Mouse (Mus musculus): Measurements from ENCODE around the gene Tns2.

The Tns2 gene

GRCm38 (mm10) chr15:102091688-102092087 is 8.5 kb upstream of the Tns2 start:
- no peak for DNase-seq (ENCODE audit: low read depth, low spot score)

- no peak for DNase-seq (ENCODE audit: low read depth, low spot score)
These were observed 8.0 kb upstream of the Tns2 start for GRCm38 (mm10) chr15:102092222-102092621.

- no peak for DNase-seq (ENCODE audit: low read depth, low spot score)
These were observed 6.1 kb upstream of the Tns2 start for GRCm38 (mm10) chr15:102094157-102094556.

GRCm38 (mm10) chr15:102094988-102095387 is 5.2 kb upstream of the Tns2 start:
- no peak for DNase-seq (ENCODE audit: low read depth, low spot score)

- no peak for DNase-seq (ENCODE audit: low read depth, low spot score)
These were observed 2.9 kb upstream of the Tns2 start for GRCm38 (mm10) chr15:102097147-102097915.

GRCm38 (mm10) chr15:102097991-102098555 is 2.1 kb upstream of the Tns2 start:
- DNase-seq (ENCODE audit: low read depth, low spot score): no peak

- DNase-seq (ENCODE audit: low read depth, low spot score): no peak
These were observed 953 bp upstream of the Tns2 start for GRCm38 (mm10) chr15:102099260-102099659.

GRCm38 (mm10) chr15:102099771-102100160 is 447 bp upstream of the Tns2 start:
- DNase-seq (ENCODE audit: low read depth, low spot score): no peak

GRCm38 (mm10) chr15:102100996-102101671 is 921 bp downstream of the Tns2 start:
- DNase-seq (ENCODE audit: low read depth, low spot score): no peak

- DNase-seq (ENCODE audit: low read depth, low spot score): no peak
These were observed 1.7 kb downstream of the Tns2 start for GRCm38 (mm10) chr15:102101672-102102541.

- DNase-seq (ENCODE audit: low read depth, low spot score): no peak
These were observed 2.4 kb downstream of the Tns2 start for GRCm38 (mm10) chr15:102102548-102103121.

- DNase-seq (ENCODE audit: low read depth, low spot score): no peak
These were observed 3.2 kb downstream of the Tns2 start for GRCm38 (mm10) chr15:102103371-102103946.

GRCm38 (mm10) chr15:102103947-102104555 is 3.8 kb downstream of the Tns2 start:
- no peak for DNase-seq (ENCODE audit: low read depth, low spot score)

- no peak for DNase-seq (ENCODE audit: low read depth, low spot score)
These were observed 5.1 kb downstream of the Tns2 start for GRCm38 (mm10) chr15:102105360-102105759.

- DNase-seq (ENCODE audit: low read depth, low spot score): peak; percentile 62
These were observed 5.8 kb downstream of the Tns2 start for GRCm38 (mm10) chr15:102105764-102106730.

- DNase-seq (ENCODE audit: low read depth, low spot score): peak; percentile 79
These were observed 6.7 kb downstream of the Tns2 start for GRCm38 (mm10) chr15:102106754-102107456.

- DNase-seq (ENCODE audit: low read depth, low spot score): peak; percentile 83
These were observed 7.7 kb downstream of the Tns2 start for GRCm38 (mm10) chr15:102107689-102108573.
